Mouse (Mus musculus) skeletal muscle tissue, adult 2 months (tissue): ENCODE measurements around the gene Slc2a2.
"Not testable (repeated sequence)": the region's sequence is repeated elsewhere in the genome, so short reads cannot be mapped to it uniquely, and the experiment has no call there.

Experiments
- DNase-seq: peaks from one replicate; pipeline ENCODE4 v3.0.0-alpha.2; 2012; ENCODE audit warnings: low read depth, low spot score

Gene Slc2a2

DNA sequence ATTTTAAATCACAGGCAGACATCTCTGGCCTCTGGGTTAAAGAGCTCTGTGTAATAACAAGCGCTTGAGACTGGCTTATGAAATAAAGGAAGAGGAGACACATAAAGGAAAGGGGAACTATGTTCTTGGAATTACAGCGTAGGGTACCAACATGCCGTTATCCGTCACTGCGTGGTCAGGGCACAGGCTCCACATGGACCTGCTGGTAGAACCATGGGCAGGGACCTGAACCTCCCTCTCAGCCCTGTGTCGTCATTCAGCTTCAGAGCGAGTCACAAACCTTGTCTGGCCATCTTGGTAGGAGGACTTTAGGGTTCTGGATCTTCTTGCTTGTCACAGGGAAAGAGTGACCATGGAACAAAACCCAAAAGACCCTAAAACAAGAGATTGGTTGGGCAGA, 28.7 kb downstream of the Slc2a2 start:
- no peak for DNase-seq

DNA sequence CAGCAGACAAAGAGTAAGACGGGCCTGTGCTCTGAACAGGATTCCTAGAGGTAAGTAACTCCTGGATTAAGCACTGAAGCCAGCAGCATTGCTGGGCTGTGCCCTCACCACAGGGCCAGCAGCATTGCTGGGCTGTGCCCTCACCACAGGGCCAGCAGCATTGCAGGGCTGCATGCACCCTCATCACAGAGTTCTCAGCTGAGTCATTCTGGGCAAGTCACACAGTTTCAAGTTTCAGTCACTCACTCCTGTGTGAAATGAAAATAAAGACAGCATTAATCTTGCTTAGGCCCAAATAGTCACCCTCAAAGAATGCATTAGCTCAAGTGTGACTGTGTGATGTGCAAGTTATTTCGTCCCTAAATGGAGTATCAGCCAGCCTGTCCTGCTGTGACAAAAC, 37.0 kb downstream of the Slc2a2 start:
- DNase-seq: peak; percentile 9

DNA sequence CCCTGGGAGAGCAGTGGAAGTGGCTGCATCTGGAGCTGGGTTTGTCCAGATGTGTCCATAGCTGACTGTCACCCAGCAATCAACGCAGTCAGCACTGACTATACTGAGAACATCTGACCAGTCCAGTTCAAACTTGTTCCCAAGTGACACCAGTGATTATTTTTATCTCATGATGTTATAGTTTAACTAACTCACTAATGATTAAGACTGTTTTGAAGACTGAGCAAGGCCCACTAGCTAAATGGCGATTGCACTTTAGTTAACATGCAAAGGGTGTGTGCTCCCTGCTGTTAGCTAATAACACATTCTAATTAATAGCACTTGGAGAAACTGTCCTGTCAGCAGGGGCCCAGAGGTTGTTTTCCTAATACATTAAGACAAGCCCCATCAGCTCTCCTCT, 39.3 kb downstream of the Slc2a2 start:
- no peak for DNase-seq

DNA sequence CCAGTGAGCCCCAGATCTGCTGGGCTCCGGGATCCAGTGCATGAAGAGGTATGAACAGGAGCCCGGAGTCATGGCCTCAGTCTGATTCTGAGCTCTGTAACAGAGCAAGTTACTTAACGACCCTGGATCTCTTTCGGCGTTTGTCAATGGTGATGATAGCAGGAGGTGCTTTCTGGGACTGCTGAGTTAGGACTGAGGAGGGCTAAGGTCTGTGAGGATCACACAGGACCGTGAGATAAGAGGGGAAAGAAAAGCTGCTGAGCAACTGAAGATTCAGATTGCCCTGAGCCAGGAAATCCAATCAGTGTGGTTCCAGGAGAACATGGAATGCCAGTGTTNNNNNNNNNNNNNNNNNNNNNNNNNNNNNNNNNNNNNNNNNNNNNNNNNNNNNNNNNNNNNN, 42.6 kb downstream of the Slc2a2 start:
- DNase-seq: no peak

DNA sequence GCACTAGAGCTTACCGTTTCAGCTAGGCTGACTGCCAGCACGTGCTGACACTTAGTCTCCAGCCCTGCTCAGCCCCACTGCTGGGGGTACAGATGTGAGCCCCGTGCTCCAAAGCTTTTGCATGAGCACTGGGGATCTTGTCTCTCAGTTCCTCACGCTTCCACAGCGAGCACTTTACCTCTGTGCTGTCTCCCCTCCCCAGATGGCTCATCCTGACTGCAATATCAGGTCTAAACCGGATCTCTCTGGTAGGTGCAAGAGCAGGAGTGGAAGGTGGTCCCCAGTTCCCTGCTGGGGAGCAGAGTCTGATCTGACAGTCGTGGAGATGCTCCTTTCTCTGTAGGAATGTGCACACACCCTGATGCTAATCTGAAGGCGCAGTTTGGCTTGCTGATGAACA, 45.5 kb downstream of the Slc2a2 start:
- no peak for DNase-seq

DNA sequence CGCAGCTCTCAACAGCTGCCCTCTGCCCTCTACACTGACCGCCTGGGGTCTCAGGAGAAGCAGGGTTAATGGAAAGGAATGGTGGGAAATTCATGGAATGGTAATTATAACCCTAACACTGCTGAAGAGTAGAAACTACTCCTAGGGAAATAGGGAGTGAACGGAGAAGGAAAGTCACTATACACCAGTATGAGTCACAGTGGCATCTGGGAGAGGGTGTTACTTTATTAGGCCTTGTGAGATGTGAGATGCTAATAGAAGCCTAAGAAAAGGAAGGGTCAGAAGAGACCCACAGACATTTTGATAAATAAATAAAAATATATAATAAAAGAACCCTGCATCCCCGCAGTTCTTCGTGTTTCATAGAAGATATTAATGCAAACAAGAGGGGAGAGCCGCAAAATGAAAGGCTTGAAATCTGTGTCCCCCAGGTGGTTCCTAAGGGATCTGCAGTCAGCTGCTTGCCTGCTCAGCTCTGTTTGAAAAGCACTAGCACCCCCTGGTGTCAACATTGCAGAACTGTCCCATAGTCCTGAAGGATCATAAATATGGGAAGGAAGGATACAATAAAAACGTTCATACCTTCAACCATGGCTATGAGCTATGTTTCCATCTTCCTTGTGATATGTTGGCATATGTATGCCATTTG, 48.3 kb downstream of the Slc2a2 start:
- DNase-seq: peak; percentile 77

DNA sequence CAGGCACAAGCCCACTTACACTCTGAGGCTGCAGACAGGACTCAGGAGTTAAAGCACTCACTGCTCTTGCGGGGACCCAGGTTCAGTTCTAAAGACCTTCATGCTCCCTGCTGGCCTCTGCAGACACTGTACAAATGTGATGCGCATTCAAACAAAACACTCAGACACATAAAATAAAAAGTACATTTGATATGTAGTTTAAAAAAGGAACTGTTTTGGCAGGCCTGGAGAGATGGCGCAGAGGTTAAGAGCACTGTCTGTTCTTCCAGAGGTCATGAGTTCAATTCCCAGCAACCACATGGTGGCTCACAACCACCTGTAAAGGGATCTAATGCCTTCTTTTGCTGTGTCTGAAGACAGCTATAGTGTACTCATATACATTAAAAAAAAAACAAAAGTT, 50.4 kb downstream of the Slc2a2 start:
- no peak for DNase-seq

DNA sequence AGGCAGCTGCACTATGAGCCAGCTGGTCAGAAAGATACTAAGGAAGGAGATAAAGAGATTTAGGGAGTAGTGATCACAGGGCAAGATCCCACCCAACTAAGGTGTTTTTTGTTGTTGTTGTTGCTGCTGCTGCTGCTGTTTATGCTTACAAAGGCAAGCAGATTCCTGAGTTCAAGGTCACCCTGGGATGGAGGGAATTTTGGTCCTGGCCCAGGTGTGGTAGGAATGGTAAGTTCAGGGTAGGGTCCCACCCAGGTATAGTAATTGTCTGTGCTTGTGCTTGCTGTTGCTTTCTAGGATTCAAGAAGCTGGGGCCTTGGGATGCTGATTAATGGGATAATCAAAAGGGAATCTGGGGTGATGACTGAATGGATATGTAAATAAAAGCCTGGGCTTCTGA, 51.3 kb downstream of the Slc2a2 start:
- DNase-seq: no peak

DNA sequence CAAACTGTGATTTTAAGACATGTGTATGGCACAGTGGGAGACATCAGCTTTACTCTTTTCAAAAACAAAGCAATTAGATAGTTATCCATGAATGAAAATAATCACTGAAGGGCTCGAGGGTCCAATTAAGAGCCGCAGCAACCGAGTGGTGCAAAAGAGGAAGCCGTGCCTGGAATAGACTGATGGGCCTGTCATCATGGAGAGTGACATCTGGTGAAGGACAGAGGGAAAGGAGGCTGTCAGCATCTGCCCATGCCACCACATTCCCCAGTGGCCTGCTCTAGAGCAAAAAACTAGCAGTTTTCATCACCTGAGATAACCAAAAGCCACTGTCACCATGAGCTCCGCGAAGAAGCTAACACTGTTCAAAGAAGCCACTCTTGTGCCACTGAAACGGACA, 57.8 kb downstream of the Slc2a2 start:
- DNase-seq: no peak

DNA sequence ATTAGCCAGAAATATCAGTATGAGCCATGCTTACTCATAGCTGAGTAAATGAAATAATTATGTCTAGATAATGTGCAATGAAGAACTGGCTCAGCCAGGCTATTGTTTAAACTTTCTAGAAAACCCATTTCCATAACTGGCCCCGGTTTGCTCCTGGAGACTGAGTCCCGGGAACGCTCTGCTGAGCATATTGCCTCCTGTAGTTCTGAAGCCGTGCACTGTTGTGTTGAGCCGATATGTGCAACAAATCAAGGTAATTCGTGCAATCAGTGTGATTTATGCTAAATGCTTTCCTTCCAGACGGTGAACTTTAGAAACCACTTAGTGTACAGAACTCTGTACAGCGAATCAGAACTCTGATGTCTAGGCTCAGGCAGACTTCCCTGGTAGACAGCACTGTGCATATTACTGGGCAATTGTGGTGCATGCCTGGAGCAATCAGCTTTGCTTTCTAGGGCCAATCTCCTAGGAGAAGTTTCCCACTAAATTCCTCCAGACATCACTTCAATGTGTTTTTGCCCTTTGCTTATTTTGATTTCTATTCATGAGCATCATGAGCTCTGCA, 63.6 kb downstream of the Slc2a2 start:
- DNase-seq: no peak

DNA sequence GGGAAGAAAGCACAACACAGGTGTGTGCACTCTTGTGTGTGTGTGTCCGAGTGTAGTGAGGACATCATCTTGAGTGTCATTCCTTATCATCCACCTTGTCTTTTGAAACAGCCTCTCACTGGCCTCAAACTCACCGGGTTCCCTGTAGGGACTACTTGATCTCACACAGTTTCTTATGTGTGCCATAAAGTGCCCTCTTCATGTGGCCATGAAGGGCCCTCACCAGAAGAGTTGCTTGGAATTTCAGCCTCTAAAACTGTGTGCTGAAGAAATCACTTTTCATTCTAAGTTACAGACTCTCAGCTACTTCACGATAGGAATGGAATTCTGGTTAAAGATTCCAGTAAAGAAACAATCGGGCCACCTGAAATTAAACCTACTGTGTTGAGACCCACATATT, 69.2 kb downstream of the Slc2a2 start:
- DNase-seq: no peak

DNA sequence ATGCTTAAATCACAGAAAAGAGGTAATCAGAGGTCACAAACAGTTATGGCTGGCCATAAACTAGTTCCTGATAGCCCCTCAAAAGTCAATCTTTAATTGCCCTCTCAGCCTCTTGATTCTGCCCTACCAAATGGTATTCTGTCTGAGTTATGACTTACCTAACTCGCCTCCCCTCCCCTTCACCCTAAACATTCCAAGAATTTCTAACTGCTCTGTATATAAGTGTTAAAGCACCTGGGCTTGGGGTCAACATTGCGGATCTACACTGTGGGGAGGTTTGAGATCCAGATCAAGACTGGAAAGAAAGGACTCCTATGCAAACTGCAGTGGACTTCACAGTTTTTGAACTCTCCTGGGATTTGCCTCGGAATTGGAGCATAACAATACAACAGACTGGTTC, 70.5 kb downstream of the Slc2a2 start:
- no peak for DNase-seq

DNA sequence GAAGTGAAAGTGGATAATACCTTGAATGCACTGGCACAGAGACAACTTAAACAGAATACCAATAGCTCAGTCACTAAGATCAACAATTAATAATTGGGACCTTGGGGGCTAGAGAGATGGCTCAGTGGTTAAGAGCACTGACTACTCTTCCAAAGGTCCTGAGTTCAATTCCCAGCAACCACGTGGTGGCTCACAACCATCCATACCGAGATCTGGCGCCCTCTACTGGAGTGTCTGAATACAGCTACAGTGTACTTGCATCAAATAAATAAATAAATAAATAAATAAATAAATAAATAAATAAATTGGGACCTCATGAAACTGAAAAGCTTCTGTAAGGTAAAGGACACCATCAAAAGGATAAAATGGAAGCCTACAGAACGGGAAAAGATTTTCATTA, 75.2 kb downstream of the Slc2a2 start:
- not testable (repeated sequence) for DNase-seq

DNA sequence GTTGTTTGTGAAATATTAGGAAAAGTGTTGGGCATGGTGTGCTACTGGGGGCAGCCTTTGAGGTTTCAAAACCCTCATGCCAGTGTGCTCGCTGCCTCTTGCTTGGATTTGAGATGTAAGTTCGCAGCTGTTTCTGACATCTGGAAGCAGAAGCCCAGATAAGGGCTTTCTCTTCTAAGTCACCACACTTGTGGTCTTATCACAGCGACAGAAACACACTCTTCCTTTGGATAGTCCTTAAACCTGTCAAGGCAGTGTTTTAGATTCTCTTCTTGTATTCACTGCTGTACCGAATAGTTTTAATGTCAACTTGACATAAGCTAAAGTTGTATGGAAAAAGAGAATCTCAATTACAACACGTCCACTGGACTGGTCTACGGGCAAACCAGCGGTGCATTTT, 77.7 kb downstream of the Slc2a2 start:
- no peak for DNase-seq

DNA sequence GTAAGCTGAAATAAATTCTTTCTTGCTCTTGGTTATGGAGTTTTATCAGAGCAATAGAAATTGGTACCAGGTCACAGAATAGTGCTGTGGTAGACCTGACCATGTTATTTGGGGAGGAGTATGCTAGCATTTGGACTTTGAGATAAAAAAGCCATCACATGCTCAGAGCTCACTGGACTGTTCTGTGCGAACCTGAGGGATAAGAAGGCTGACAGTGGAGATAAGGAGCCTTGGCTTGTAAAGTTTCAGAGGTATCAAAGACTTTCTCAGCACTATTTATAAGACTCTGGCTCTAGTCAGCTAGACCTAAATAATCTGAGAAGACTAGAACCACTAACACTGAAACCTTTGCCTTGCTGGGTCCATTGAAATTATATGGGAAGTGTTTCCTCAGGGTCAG, 78.3 kb downstream of the Slc2a2 start:
- DNase-seq: no peak

DNA sequence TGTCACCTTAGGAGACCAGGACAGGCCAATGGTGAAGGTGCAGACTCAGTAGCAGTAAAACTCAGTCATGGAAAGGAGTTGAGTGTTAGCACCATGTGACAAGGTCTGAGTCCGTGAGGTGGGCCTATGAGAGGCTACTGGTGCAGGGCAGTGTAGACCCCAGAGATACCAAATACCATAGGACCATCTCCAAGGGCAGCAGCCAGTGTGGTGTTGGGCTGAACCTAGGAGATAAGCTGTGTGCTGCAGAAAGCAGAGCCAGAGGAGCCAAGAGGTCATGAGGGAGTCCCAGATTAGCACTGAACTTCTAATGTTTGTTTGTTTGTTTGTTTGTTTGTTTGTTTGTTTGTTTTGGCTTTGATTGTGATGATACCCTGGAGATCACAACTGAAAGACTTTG, 78.8 kb downstream of the Slc2a2 start:
- DNase-seq: no peak

DNA sequence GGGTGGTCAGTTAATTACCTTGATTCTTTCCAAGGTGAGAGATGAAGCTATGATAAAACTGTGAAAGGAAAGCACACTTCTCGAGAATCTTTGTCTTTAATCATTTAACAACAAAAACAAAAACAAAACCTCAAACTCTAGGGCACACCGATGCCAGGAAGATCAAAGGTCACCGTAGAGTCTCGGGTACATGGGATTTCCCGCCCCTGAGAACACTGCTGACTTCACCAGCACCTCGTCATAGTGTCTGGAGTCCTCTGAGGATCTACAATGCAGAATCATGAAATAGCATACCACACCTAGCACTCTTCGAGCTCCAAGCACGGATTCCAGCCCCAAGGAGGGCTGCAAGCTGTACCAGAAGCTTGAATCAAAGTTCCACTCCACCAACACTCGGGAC, 82.8 kb downstream of the Slc2a2 start:
- no peak for DNase-seq
